Mouse (Mus musculus): ENCODE measurements around the gene Fgfr2. TPM values are rescaled to one million over a fixed set of nuclear protein-coding genes. Genes with fewer than 3 reads are reported as not detected.

Fgfr2 gene
- polyA plus RNA-seq, 1 experiment from 2014 or later = 121 TPM

DNA sequence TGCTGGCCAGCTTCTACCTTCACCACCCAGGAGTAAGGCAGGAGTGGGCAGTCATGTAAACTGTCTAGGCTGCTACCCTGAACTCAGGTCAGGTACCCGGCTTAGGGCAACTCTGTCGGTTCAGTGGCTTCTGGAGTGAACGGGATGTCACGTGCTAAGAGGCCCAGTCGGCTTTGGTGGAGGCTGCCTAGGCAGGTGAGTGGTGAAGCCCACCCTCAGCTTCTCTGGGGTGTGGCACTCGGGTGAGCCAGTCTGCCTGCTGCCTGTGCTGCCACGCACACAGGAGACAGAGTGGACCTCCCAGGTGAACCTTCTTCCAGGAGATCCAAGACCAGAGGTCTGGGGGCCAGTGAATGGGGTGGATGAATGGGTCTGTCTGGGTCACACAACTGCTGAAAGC is 410.2 kb downstream of the Fgfr2 start:
- Histone ChIP-seq H3K4me1 (peaks cover 38% of the 10 kb centered on the region), H3K9ac (no peak overlapping the region), H3K4me2 (replicated peaks) (no peak overlapping the region), H3K9me3 (no peaks in the 10 kb centered on the region), H3K27ac (peak overlapping the region; percentile 85), H3K4me3 (no peak overlapping the region), H3K27me3 (no peaks in the 10 kb centered on the region), H3K36me3 (0 out of 2 replicates have a peak, but pooled peaks cover 11% of the 10 kb centered on the region)
- WGBS = 80% methylated on average over 7 of the region's 7 CpGs
- ATAC-seq (ENCODE audit: insufficient number of reproducible peaks, insufficient read depth, low FRiP score, low TSS enrichment) = no peak

DNA sequence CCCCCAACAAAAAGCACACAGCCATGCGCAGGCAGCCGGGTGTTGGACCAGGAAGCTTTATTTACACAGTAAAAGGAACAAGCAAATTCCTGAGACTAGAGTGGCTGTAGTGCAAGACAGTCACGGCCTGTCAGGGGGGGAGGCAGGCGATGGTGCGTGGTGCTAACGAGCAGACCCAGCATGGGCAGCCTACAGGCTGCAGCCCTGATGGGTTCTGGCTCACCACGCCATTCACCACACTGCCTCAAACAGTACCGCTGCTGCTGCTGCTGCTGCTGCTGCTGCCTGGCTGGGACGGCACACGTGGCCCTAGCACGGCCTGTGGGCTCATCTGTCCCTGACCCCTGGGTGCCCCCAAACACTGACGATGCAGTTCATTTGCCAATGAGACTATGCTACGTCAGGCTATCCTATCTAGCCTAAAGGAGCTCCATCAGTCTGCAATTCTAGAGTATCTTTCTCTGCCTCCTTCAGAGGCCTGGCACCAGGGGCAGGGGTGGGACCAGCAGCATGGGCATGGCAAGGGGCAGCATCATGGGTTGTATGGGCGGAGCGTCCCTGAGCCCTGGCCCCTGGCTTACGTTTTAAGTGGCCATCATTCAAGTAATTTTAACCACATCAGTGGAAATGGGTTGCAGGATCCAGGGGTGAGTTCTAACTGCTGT is 411.0 kb downstream of the Fgfr2 start:
- 41% methylated on average over 16 of the region's 16 CpGs for WGBS
- H3K9me3 ChIP-seq = no peaks in the 10 kb centered on the region
- 0 out of 2 replicates have a peak overlapping the region, but pooled peaks have one; percentile 47 for H3K27ac ChIP-seq
- H3K4me2 ChIP-seq (replicated peaks) = no peak overlapping the region
- H3K4me3 ChIP-seq = no peak overlapping the region
- 0 out of 2 replicates have a peak, but pooled peaks have one; percentile 54 for ATAC-seq (ENCODE audit: insufficient number of reproducible peaks, insufficient read depth, low FRiP score, low TSS enrichment)
- peaks cover 41% of the 10 kb centered on the region for H3K4me1 ChIP-seq
- H3K36me3 ChIP-seq = 0 out of 2 replicates have a peak, but pooled peaks cover 11% of the 10 kb centered on the region
- no peaks in the 10 kb centered on the region for H3K27me3 ChIP-seq
- peak overlapping the region; percentile 11; the same call in 1 of the 2 replicates for H3K9ac ChIP-seq

DNA sequence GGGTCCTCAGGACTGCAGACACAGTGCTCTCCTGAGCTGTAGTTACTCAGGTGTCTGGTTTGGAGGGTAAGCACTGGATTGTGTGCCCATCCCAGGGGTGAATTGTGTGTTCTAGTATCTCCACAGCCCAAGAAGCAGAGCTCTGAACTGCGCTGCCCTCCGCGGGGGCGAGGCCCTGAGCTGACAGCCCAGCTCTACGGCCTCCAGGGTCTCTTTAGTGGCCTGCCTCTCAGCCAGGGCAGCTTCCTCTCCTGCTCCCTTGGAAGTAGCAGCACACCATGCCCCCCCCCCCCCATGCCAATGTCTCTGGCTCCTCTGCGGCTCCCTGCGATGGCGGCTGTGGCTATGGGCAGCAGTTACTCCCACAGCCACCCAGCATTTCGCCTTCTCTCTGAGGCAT is 411.6 kb downstream of the Fgfr2 start:
- Histone ChIP-seq H3K27ac (0 out of 2 replicates have a peak overlapping the region, but pooled peaks have one; percentile 47), H3K27me3 (no peaks in the 10 kb centered on the region), H3K9me3 (no peaks in the 10 kb centered on the region), H3K36me3 (0 out of 2 replicates have a peak, but pooled peaks cover 11% of the 10 kb centered on the region), H3K4me1 (peaks cover 41% of the 10 kb centered on the region), H3K4me2 (replicated peaks) (no peak overlapping the region), H3K9ac (no peak overlapping the region), H3K4me3 (no peak overlapping the region)
- no peak for ATAC-seq (ENCODE audit: insufficient number of reproducible peaks, insufficient read depth, low FRiP score, low TSS enrichment)
- WGBS = 72% methylated on average over 9 of the region's 9 CpGs

DNA sequence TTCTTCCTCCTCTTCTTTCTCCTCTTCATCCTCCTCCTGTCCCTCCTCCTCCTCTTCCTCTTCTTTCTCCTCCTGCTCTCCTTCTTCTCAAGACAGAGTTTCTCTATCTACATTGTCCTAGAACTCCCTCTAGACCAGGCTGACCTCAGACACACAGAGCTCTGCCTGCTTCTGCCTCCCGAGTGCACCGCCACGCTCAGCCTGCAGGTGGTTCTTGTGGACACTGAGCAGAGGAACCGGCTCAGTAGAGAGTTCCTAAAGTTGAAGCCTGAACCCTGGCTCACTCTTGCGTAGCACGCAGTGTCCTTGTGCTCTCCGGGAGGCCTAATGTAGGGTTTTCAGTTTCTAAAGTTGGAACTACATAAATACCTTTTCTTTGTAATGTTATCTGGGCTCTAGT is 418.0 kb downstream of the Fgfr2 start:
- H3K4me1 ChIP-seq = peaks cover 6% of the 10 kb centered on the region; the same call in 1 of the 2 replicates
- no peak overlapping the region for H3K9ac ChIP-seq
- no peak overlapping the region for H3K4me2 ChIP-seq (replicated peaks)
- ATAC-seq (ENCODE audit: insufficient number of reproducible peaks, insufficient read depth, low FRiP score, low TSS enrichment) = no peak
- no peaks in the 10 kb centered on the region for H3K9me3 ChIP-seq
- no peak overlapping the region for H3K27ac ChIP-seq
- H3K36me3 ChIP-seq = no peaks in the 10 kb centered on the region
- no peaks in the 10 kb centered on the region for H3K27me3 ChIP-seq
- H3K4me3 ChIP-seq = no peak overlapping the region
- WGBS = 92% methylated on average over 7 of the region's 7 CpGs

DNA sequence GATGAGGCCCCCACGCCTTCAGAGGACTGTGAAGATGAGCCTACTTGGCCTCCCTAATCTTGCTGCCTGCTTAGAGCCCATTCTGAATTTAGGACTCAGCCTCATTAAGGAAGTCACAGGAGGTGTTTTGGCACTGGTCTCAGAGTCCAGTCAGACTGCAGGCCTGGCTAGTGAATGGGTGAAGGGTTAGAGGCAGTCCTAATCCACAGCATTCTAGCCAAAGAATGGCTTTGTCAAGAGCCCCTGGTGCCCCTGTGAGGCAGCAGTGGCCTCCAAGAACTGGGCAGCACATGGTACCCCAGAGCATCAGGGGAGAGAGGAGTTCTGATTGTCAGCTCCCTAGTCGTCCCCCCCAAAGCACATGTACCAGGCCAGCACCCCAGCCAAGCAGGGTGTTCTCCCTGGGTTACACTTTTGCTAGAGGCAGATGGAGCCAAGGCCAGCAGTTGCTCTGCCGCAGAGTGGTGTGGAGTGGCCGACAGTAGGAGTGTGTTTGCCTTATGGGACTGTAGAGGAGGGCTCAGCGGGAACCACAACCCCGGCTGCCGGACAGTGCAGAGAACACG is 418.8 kb downstream of the Fgfr2 start:
- Histone ChIP-seq H3K4me1 (peaks cover 13% of the 10 kb centered on the region; the same call in 1 of the 2 replicates), H3K9ac (no peak overlapping the region), H3K27ac (no peak overlapping the region), H3K4me3 (no peak overlapping the region), H3K36me3 (no peaks in the 10 kb centered on the region), H3K27me3 (no peaks in the 10 kb centered on the region), H3K9me3 (no peaks in the 10 kb centered on the region), H3K4me2 (replicated peaks) (no peak overlapping the region)
- WGBS = 86% methylated on average over 8 of the region's 8 CpGs
- ATAC-seq (ENCODE audit: insufficient number of reproducible peaks, insufficient read depth, low FRiP score, low TSS enrichment) = no peak

DNA sequence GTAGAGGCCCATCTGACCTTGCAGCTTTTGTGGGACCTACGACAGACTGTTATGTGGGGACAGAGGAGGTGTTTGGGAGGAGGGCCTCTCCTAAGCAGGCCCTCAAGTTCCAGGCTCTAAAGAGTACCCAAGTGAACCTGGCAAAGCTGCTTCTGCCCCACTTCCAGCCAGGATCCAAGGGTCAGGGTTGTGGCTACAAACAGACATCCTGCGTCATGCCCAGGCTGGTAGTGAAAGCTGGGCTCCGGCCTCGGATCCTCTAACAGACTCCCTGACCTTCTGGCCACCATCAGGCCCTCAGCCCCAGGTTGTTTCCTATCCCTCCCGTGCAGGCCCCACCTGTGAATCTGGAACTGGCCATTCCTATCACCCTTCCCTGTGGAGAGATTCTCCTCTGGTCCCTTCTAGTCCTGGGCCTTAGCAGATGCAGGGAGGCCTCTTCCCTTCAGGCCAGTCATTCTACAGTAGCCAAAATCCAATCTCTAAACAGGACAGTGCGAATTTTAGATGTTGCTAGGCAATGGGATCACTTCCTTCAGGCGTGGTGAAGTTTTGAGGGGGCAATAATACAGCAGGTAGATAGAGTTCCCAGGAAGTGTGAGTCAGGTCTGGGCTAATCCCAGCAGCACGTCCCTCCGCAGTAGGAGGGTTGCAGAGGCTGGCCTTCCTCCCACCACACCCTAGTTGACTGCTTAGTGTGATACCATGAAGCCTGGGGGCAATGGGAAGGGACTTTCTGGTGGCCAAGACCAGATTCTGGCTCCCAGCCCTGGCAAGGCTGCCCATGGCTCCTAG is 419.4 kb downstream of the Fgfr2 start:
- ATAC-seq (ENCODE audit: insufficient number of reproducible peaks, insufficient read depth, low FRiP score, low TSS enrichment) = no peak
- Histone ChIP-seq H3K4me1 (peaks cover 13% of the 10 kb centered on the region; the same call in 1 of the 2 replicates), H3K27me3 (no peaks in the 10 kb centered on the region), H3K4me3 (no peak overlapping the region), H3K9ac (no peak overlapping the region), H3K27ac (no peak overlapping the region), H3K36me3 (no peaks in the 10 kb centered on the region), H3K4me2 (replicated peaks) (no peak overlapping the region), H3K9me3 (no peaks in the 10 kb centered on the region)
- WGBS = 84% methylated on average over 9 of the region's 9 CpGs

DNA sequence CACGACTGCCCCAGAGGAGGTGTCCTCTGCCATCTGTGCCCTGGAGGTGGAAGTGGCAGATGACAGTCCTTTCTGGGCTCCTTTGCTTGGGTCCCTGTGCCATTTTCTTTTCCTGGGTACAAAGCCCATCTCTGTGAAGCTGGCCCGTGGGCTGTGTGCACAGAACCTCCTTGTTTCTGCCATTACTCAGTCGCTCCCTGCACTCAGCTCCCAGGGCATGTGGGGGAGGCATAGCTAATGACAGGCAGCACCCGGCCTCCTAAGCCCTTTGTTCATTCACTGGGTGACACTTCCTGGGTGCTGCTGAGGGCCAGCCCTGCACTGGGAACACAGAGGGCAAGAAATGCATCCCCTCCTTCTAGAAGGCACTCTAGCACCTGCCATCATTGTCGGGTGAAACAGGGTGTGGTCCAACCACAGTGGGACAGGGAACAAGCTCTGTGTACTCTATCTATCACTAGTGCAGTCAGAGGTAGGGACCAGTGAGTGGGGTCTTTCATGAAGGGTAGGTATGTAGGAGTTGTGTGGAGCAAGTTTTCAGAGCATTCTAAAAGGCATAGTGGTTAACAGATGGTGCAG is 420.6 kb downstream of the Fgfr2 start:
- no peak for ATAC-seq (ENCODE audit: insufficient number of reproducible peaks, insufficient read depth, low FRiP score, low TSS enrichment)
- H3K4me1 ChIP-seq = peaks cover 12% of the 10 kb centered on the region; the same call in 1 of the 2 replicates
- H3K4me2 ChIP-seq (replicated peaks) = no peak overlapping the region
- no peaks in the 10 kb centered on the region for H3K9me3 ChIP-seq
- no peaks in the 10 kb centered on the region for H3K36me3 ChIP-seq
- 69% methylated on average over 5 of the region's 5 CpGs for WGBS
- no peak overlapping the region for H3K4me3 ChIP-seq
- no peak overlapping the region for H3K27ac ChIP-seq
- no peaks in the 10 kb centered on the region for H3K27me3 ChIP-seq
- no peak overlapping the region for H3K9ac ChIP-seq

DNA sequence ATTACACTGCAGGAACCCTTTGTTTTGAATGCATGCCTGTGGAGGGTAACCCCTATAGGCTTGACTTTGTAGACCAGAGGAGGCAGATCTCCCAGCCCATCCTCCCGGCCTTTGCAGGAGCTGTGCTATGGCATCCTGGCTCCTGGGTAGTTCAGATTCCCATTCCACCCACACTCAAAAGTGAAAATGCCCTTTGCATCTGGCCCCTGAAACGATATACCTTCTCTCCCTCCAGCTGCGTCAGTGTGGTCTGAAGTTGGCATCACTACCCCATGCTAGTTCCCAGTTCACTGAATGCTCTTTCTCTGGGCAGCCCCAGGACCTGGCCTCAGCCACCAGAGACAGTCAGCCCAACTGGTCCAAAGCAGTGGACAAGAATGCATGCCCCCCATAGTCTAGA is 421.1 kb downstream of the Fgfr2 start:
- Histone ChIP-seq H3K9me3 (no peaks in the 10 kb centered on the region), H3K4me3 (no peak overlapping the region), H3K4me1 (peaks cover 11% of the 10 kb centered on the region; the same call in 1 of the 2 replicates), H3K27ac (no peak overlapping the region), H3K36me3 (no peaks in the 10 kb centered on the region), H3K27me3 (no peaks in the 10 kb centered on the region), H3K4me2 (replicated peaks) (no peak overlapping the region), H3K9ac (no peak overlapping the region)
- ATAC-seq (ENCODE audit: insufficient number of reproducible peaks, insufficient read depth, low FRiP score, low TSS enrichment) = no peak
- 91% methylated on average over 3 of the region's 3 CpGs for WGBS

DNA sequence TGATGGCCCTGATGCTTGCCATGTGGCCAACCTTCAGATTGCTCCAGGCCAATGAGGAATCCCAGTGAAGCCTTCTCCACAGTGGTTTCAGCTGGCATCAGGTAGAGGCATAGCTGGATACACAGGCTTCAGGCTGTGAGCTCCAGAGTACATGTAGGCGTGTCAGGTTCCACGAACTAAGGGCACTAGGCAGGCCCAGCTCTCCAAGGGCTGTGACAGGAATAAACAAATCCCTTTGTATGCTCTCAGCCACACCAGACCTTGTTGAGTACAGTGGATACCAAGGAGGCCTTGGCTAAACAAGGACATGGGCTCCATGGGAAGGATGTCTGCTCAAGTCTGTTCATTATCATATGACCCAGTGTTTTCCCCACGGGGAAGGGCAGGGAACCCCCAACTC is 421.7 kb downstream of the Fgfr2 start:
- H3K27ac ChIP-seq = no peak overlapping the region
- H3K4me3 ChIP-seq = no peak overlapping the region
- H3K4me1 ChIP-seq = peaks cover 11% of the 10 kb centered on the region; the same call in 1 of the 2 replicates
- H3K9ac ChIP-seq = no peak overlapping the region
- H3K9me3 ChIP-seq = no peaks in the 10 kb centered on the region
- WGBS = 85% methylated on average over 3 of the region's 3 CpGs
- ATAC-seq (ENCODE audit: insufficient number of reproducible peaks, insufficient read depth, low FRiP score, low TSS enrichment) = no peak
- H3K27me3 ChIP-seq = no peaks in the 10 kb centered on the region
- H3K4me2 ChIP-seq (replicated peaks) = no peak overlapping the region
- H3K36me3 ChIP-seq = no peaks in the 10 kb centered on the region

DNA sequence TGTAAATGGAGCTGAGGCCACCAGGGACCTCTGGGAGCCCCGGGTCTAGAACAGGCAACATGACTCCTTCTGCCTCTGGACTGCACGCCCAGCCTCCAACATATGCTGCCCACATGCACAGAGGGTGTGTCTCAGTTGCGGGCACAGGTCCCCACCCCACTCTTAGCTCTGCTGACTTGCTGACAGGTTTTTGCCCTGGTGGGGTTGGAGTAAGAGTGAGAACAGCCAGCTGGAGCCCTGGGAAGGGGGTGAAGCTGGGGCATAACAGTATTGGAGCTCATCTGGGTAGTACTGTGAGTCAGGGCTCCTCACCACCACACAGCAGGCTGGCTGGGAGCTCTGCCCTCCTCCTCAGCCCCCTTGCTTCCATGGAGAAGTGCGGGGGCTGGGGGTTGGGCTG is 423.0 kb downstream of the Fgfr2 start:
- H3K27ac ChIP-seq = no peak overlapping the region
- ATAC-seq (ENCODE audit: insufficient number of reproducible peaks, insufficient read depth, low FRiP score, low TSS enrichment) = 0 out of 2 replicates have a peak, but pooled peaks have one; percentile 37
- no peaks in the 10 kb centered on the region for H3K9me3 ChIP-seq
- no peak overlapping the region for H3K9ac ChIP-seq
- H3K27me3 ChIP-seq = no peaks in the 10 kb centered on the region
- no peak overlapping the region for H3K4me3 ChIP-seq
- H3K4me2 ChIP-seq (replicated peaks) = no peak overlapping the region
- H3K36me3 ChIP-seq = no peaks in the 10 kb centered on the region
- 62% methylated on average over 4 of the region's 4 CpGs for WGBS
- peaks cover 11% of the 10 kb centered on the region; the same call in 1 of the 2 replicates for H3K4me1 ChIP-seq

DNA sequence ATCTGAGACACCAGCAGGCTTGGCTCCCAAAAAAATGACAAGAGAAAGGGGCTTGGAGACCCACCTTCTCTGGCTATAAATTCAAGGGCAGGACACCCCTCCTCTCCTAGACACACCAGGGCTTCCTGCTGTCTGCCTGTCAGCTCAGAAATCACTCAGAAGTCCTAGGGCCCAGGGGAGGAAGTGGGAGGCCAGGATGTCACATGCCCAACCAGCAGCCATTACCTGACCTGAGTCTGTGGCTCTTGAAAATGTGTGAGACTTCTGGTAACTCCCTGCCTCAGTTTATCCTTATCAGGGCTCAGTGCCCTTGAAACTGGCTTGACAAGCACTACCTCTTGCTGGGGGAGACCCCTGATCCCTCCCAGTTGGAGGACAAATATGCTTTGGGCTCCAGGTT is 423.5 kb downstream of the Fgfr2 start:
- Histone ChIP-seq H3K27ac (no peak overlapping the region), H3K36me3 (no peaks in the 10 kb centered on the region), H3K4me3 (no peak overlapping the region), H3K4me2 (replicated peaks) (no peak overlapping the region), H3K9ac (no peak overlapping the region), H3K4me1 (peaks cover 11% of the 10 kb centered on the region; the same call in 1 of the 2 replicates), H3K27me3 (no peaks in the 10 kb centered on the region), H3K9me3 (no peaks in the 10 kb centered on the region)
- no peak for ATAC-seq (ENCODE audit: insufficient number of reproducible peaks, insufficient read depth, low FRiP score, low TSS enrichment)

All from embryonic facial prominence, embryonic 12.5 days (tissue).